In the genomic region with DNA sequence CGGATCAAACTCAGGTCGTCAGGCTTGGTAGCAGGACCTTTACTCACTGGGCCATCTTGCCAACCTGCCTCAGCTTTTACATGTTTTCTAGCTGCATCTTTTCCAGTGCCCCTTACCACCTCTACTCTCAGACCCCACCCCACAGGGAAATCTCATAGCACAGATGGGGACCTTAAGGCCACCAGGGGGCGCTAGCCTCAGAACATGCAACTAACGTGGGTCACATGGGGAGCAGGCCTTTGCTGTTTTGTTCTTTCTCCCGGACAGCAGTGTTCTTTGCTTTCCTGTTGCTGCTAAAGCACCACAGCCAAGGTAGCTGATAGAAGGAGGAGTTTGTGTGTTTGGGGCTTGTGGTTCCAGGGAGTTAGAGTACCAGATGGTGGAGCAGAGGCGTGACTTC, we compare ENCODE assay signal across 9 mouse cellular contexts. TPM values are rescaled to one million over a fixed set of nuclear protein-coding genes. Genes with fewer than 3 reads are reported as not detected.
DNase-seq lines count a peak whose midpoint lies in the region; ATAC-seq lines count a peak whose summit lies in the region.
"Had no signal": no experiment of that assay in that cellular context is flagged by ENCODE, and none has a peak within 500 bp of the region (broad histone marks: within the 10 kb centered on the region; RNA-seq: fewer than 3 reads in every experiment).

No protein-coding gene starts in this region.

- H3K4me3 ChIP-seq in forebrain, embryonic 11.5 days (ENCODE audit: low read depth, low read length) = no peak overlapping the region
- no peak overlapping the region for H3K4me3 ChIP-seq in forebrain, embryonic 15.5 days
- no peak overlapping the region for H3K4me3 ChIP-seq in heart, embryonic 10.5 days
- H3K4me3 ChIP-seq: stomach, embryonic 15.5 days had no signal

- no peak overlapping the region for H3K27ac ChIP-seq in forebrain, embryonic 11.5 days (ENCODE audit: low read depth, low read length)
- no peak overlapping the region for H3K27ac ChIP-seq in forebrain, embryonic 15.5 days (replicated peaks)
- no peak overlapping the region for H3K27ac ChIP-seq in heart, embryonic 10.5 days
- H3K27ac ChIP-seq: stomach, embryonic 15.5 days had no signal

- H3K27me3 ChIP-seq in forebrain, embryonic 11.5 days (ENCODE audit: control insufficient read depth, insufficient read depth, low read length) = no peaks in the 10 kb centered on the region
- H3K27me3 ChIP-seq in forebrain, embryonic 15.5 days = no peaks in the 10 kb centered on the region
- no peaks in the 10 kb centered on the region for H3K27me3 ChIP-seq in heart, embryonic 10.5 days (ENCODE audit: insufficient read depth, poor library complexity, severe bottlenecking)
- H3K27me3 ChIP-seq: stomach, embryonic 15.5 days had no signal

- no peak for ATAC-seq in forebrain, embryonic 11.5 days (replicated peaks; ENCODE audit: low FRiP score)
- ATAC-seq in forebrain, embryonic 15.5 days (replicated peaks) = no peak

- H3K36me3 ChIP-seq in forebrain, embryonic 11.5 days (ENCODE audit: control insufficient read depth, insufficient read depth, low read length) = no peaks in the 10 kb centered on the region
- no peaks in the 10 kb centered on the region for H3K36me3 ChIP-seq in forebrain, embryonic 15.5 days
- H3K36me3 ChIP-seq in heart, embryonic 10.5 days = peaks cover 86% of the 10 kb centered on the region

- peak; percentile 74 for DNase-seq in forebrain, embryonic 11.5 days (ENCODE audit: low spot score)
- peak; percentile 49 for DNase-seq in ovary, postnatal 36 days (ENCODE audit: low spot score)
- no peak for DNase-seq in ovary, postnatal 10 days (ENCODE audit: low spot score)
- DNase-seq in c-Kit-positive CD71-positive TER-119-negative erythroid progenitor cells, embryonic 14.5 days (ENCODE audit: low read depth) = peak; percentile 33
- peak; percentile 83 for DNase-seq in heart, embryonic 10.5 days (ENCODE audit: low spot score)
- peak; percentile 73 for DNase-seq in lung, postnatal 14 days
- peak; percentile 61 to 88 for DNase-seq in spleen, postnatal 4 days (ENCODE audit: low spot score in 2 of 2)

- no peaks in the 10 kb centered on the region for H3K9me3 ChIP-seq in forebrain, embryonic 11.5 days (ENCODE audit: control insufficient read depth, low read length)
- no peaks in the 10 kb centered on the region for H3K9me3 ChIP-seq in forebrain, embryonic 15.5 days
- no peaks in the 10 kb centered on the region for H3K9me3 ChIP-seq in heart, embryonic 10.5 days
- H3K9me3 ChIP-seq: stomach, embryonic 15.5 days had no signal

- no peak overlapping the region for H3K9ac ChIP-seq in forebrain, embryonic 11.5 days (ENCODE audit: low read length)
- H3K9ac ChIP-seq in forebrain, embryonic 15.5 days (replicated peaks) = no peak overlapping the region
- H3K9ac ChIP-seq: stomach, embryonic 15.5 days had no signal

- 43% methylated on average over 6 of the region's 6 CpGs for WGBS in forebrain, embryonic 11.5 days
- 36% methylated on average over 6 of the region's 6 CpGs for WGBS in forebrain, embryonic 15.5 days
- WGBS in heart, embryonic 10.5 days = 48% methylated on average over 6 of the region's 6 CpGs

- H3K4me2 ChIP-seq in forebrain, embryonic 11.5 days (ENCODE audit: low read depth, low read length, severe bottlenecking) = no peak overlapping the region
- no peak overlapping the region for H3K4me2 ChIP-seq in forebrain, embryonic 15.5 days (replicated peaks)
- H3K4me2 ChIP-seq: stomach, embryonic 15.5 days had no signal

- H3K4me1 ChIP-seq in forebrain, embryonic 11.5 days (replicated peaks; ENCODE audit: control insufficient read depth, insufficient read depth, low read length) = no peaks in the 10 kb centered on the region
- 0 out of 2 replicates have a peak, but pooled peaks cover 3% of the 10 kb centered on the region for H3K4me1 ChIP-seq in forebrain, embryonic 15.5 days
- no peaks in the 10 kb centered on the region for H3K4me1 ChIP-seq in heart, embryonic 10.5 days
- H3K4me1 ChIP-seq: stomach, embryonic 15.5 days had no signal

RNA-seq across cellular contexts. Expression of gene Parp4, which starts 23.3 kb away (rescaled TPM):
- 1.1 and 2.3 TPM in 2 replicates for polyA plus RNA-seq in forebrain, embryonic 11.5 days (2014; fragmentation: Nextera tagmentation; extraction: Ambion mirVana)
- 0.59 and 0.61 TPM in 2 replicates for polyA plus RNA-seq in forebrain, embryonic 15.5 days (2015; fragmentation: Nextera tagmentation; extraction: Ambion mirVana)
- 6.4 and 9.7 TPM in 2 replicates for polyA plus RNA-seq in heart, embryonic 10.5 days (2016; fragmentation: Nextera tagmentation; extraction: Ambion mirVana)

RNA-seq across cellular contexts. Expression of gene Cenpj, which starts 23.5 kb away (rescaled TPM):
- 25.6 and 28.6 TPM in 2 replicates for polyA plus RNA-seq in forebrain, embryonic 11.5 days (2014; fragmentation: Nextera tagmentation; extraction: Ambion mirVana)
- polyA plus RNA-seq in forebrain, embryonic 15.5 days (2015; fragmentation: Nextera tagmentation; extraction: Ambion mirVana) = 13.4 and 15.3 TPM in 2 replicates
- 12.6 and 12.9 TPM in 2 replicates for polyA plus RNA-seq in heart, embryonic 10.5 days (2016; fragmentation: Nextera tagmentation; extraction: Ambion mirVana)
